Mouse (Mus musculus) heart, embryonic 13.5 days (tissue): ENCODE measurements around the gene Camkv. TPM values are rescaled to one million over a fixed set of nuclear protein-coding genes. Genes with fewer than 3 reads are reported as not detected.
A peak's percentile ranks its signal among the peaks of the same experiment; 100 is the strongest.

Experiments used
- ATAC-seq: fragments of 200-750 bp; cut with Nextera tagmentation; 2 replicates; pipeline ENCODE4 v1.8.0; 2017; ENCODE audit warnings: moderate TSS enrichment; ENCODE audit not compliant: insufficient number of reproducible peaks, low FRiP score, low TSS enrichment; ENCODE audit errors: extremely low read depth
- H3K27ac ChIP-seq: fragments of 300-500 bp; sonication (generic); replicated peaks from 2 replicates; pipeline ENCODE4 v1.5.1; 2015; ENCODE audit warnings: moderate library complexity, mild to moderate bottlenecking, inconsistent platforms
- H3K27me3 ChIP-seq: fragments of 300-500 bp; sonication (generic); replicated peaks from 2 replicates; pipeline ENCODE4 v1.6.1; 2015; ENCODE audit warnings: mild to moderate bottlenecking, inconsistent platforms
- H3K36me3 ChIP-seq: fragments of 300-500 bp; sonication (generic); 2 replicates; pipeline ENCODE4 v1.6.1; 2015; ENCODE audit warnings: mild to moderate bottlenecking, inconsistent platforms
- H3K4me1 ChIP-seq: fragments of 300-500 bp; sonication (generic); 2 replicates; pipeline ENCODE4 v1.6.1; 2015; ENCODE audit warnings: inconsistent platforms
- H3K4me2 ChIP-seq: fragments of 300-500 bp; sonication (generic); 2 replicates; pipeline ENCODE4 v1.6.1; 2015; ENCODE audit warnings: inconsistent platforms, mild to moderate bottlenecking, moderate library complexity
- H3K4me3 ChIP-seq: fragments of 300-500 bp; sonication (generic); 2 replicates; pipeline ENCODE4 v1.5.1; 2015; ENCODE audit warnings: moderate library complexity, mild to moderate bottlenecking, inconsistent platforms
- H3K9ac ChIP-seq: fragments of 300-500 bp; sonication (generic); 2 replicates; pipeline ENCODE4 v1.6.1; 2015; ENCODE audit warnings: inconsistent platforms, mild to moderate bottlenecking, moderate library complexity
- H3K9me3 ChIP-seq: fragments of 300-500 bp; sonication (generic); 2 replicates; pipeline ENCODE4 v1.6.1; 2016; ENCODE audit warnings: inconsistent platforms
- WGBS: fragments of 180-500 bp; shearing (Covaris S2); methylation state at CpG from one replicate; pipeline ENCODE4 v1.1.7; 2015; ENCODE audit warnings: mixed read lengths; 5-methylcytosine and 5-hydroxymethylcytosine counted together
- polyA plus RNA-seq: library from polyadenylated mRNA; unstranded; fragments of >200 nt; fragmentation: Nextera tagmentation; extraction: Ambion mirVana; gene quantifications from 2 replicates; pipeline ENCODE4 v1.2.1, GENCODE M21; 2015

Camkv gene
- polyA plus RNA-seq, 1 experiment from 2014 or later = 0.63 TPM

- WGBS = 6% methylated on average over 4 of the region's 4 CpGs
- Histone ChIP-seq H3K4me1 (peaks cover 69% of the 10 kb centered on the region), H3K4me3 (peak overlapping the region; percentile 79)
These were observed 48.0 kb downstream of the Camkv start for GRCm38 (mm10) chr9:107983421-107983890.

GRCm38 (mm10) chr9:107984052-107984753 is 48.7 kb downstream of the Camkv start:
- ATAC-seq = no peak
- Histone ChIP-seq H3K4me2 (peak overlapping the region; percentile 91), H3K27ac (peak overlapping the region; percentile 100), H3K9me3 (no peaks in the 10 kb centered on the region), H3K36me3 (peaks cover 26% of the 10 kb centered on the region), H3K4me1 (peaks cover 68% of the 10 kb centered on the region), H3K9ac (peak overlapping the region; percentile 92), H3K4me3 (peak overlapping the region; percentile 79), H3K27me3 (no peaks in the 10 kb centered on the region)
- 42% methylated on average over 19 of the region's 19 CpGs for WGBS

More at GRCm38 (mm10) chr9:107983421-107983890, 48.0 kb downstream of the Camkv start:
- Histone ChIP-seq H3K9me3 (no peaks in the 10 kb centered on the region), H3K27ac (peak overlapping the region; percentile 100), H3K9ac (peak overlapping the region; percentile 92), H3K4me2 (peak overlapping the region; percentile 91), H3K36me3 (peaks cover 33% of the 10 kb centered on the region), H3K27me3 (no peaks in the 10 kb centered on the region)
- peak; percentile 29; the same call in 1 of the 2 replicates for ATAC-seq

GRCm38 (mm10) chr9:107984754-107985055 is 49.2 kb downstream of the Camkv start:
- WGBS = 40% methylated on average over 9 of the region's 9 CpGs
- Histone ChIP-seq H3K9me3 (no peaks in the 10 kb centered on the region), H3K27ac (peak overlapping the region; percentile 100), H3K36me3 (peaks cover 21% of the 10 kb centered on the region), H3K9ac (peak overlapping the region; percentile 92), H3K27me3 (no peaks in the 10 kb centered on the region), H3K4me1 (peaks cover 67% of the 10 kb centered on the region), H3K4me3 (peak overlapping the region; percentile 79), H3K4me2 (peak overlapping the region; percentile 91)
- ATAC-seq = no peak

- no peaks in the 10 kb centered on the region for H3K27me3 ChIP-seq
- peak within 1 kb of the TSS; percentile 91 for H3K4me2 ChIP-seq
- peaks cover 13% of the 10 kb centered on the region for H3K36me3 ChIP-seq
- no peaks in the 10 kb centered on the region for H3K9me3 ChIP-seq
- peaks cover 60% of the 10 kb centered on the region for H3K4me1 ChIP-seq
- WGBS = under 1% methylated on average over 58 of the region's 58 CpGs
- H3K4me3 ChIP-seq = peak within 1 kb of the TSS; percentile 79
- peak; percentile 72 for ATAC-seq
- peak within 1 kb of the TSS; percentile 92 for H3K9ac ChIP-seq
- peak within 1 kb of the TSS; percentile 100 for H3K27ac ChIP-seq
These were observed 50.0 kb downstream of the Camkv start, which contains the start of gene Inka1 for GRCm38 (mm10) chr9:107985131-107986119. Gene Inka1, minus strand, starts transcription at chr9:107985879.

- Histone ChIP-seq H3K4me2 (peak overlapping the region; percentile 91), H3K9me3 (no peaks in the 10 kb centered on the region), H3K36me3 (peaks cover 6% of the 10 kb centered on the region), H3K9ac (peak overlapping the region; percentile 92), H3K4me1 (peaks cover 51% of the 10 kb centered on the region), H3K4me3 (peak overlapping the region; percentile 79), H3K27me3 (no peaks in the 10 kb centered on the region), H3K27ac (peak overlapping the region; percentile 100)
- WGBS = 4% methylated on average over 18 of the region's 18 CpGs
- no peak for ATAC-seq
These were observed 50.9 kb downstream of the Camkv start for GRCm38 (mm10) chr9:107986376-107986775.

- Histone ChIP-seq H3K9ac (no peak overlapping the region), H3K4me1 (peaks cover 35% of the 10 kb centered on the region), H3K4me2 (no peak overlapping the region), H3K4me3 (no peak overlapping the region), H3K36me3 (peaks cover 6% of the 10 kb centered on the region), H3K9me3 (no peaks in the 10 kb centered on the region), H3K27ac (no peak overlapping the region), H3K27me3 (no peaks in the 10 kb centered on the region)
- no peak for ATAC-seq
- 54% methylated on average over 3 of the region's 3 CpGs for WGBS
These were observed 52.5 kb downstream of the Camkv start for GRCm38 (mm10) chr9:107987950-107988349.

- no peaks in the 10 kb centered on the region for H3K9me3 ChIP-seq
- peaks cover 17% of the 10 kb centered on the region for H3K4me1 ChIP-seq
- no peaks in the 10 kb centered on the region for H3K36me3 ChIP-seq
- no peak for ATAC-seq
- 61% methylated on average over 2 of the region's 2 CpGs for WGBS
- no peak within 1 kb of the TSS for H3K4me3 ChIP-seq
- no peak within 1 kb of the TSS for H3K27ac ChIP-seq
- no peak within 1 kb of the TSS for H3K4me2 ChIP-seq
- no peak within 1 kb of the TSS for H3K9ac ChIP-seq
- H3K27me3 ChIP-seq = no peaks in the 10 kb centered on the region
These were observed 56.7 kb downstream of the Camkv start, which contains the start of gene Cdhr4 for GRCm38 (mm10) chr9:107992197-107992596. Gene Cdhr4, plus strand, starts transcription at chr9:107992497.

GRCm38 (mm10) chr9:107993013-107993412 is 57.5 kb downstream of the Camkv start:
- 80% methylated on average over 11 of the region's 11 CpGs for WGBS

GRCm38 (mm10) chr9:107994464-107994863 is 59.0 kb downstream of the Camkv start:
- WGBS = 23% methylated on average over 2 of the region's 2 CpGs
- no peak overlapping the region for H3K4me2 ChIP-seq
- H3K9ac ChIP-seq = peak overlapping the region; percentile 40
- H3K36me3 ChIP-seq = no peaks in the 10 kb centered on the region
- H3K27ac ChIP-seq = peak overlapping the region; percentile 40; the same call in 1 of the 2 replicates
- H3K4me3 ChIP-seq = no peak overlapping the region
- H3K4me1 ChIP-seq = peaks cover 14% of the 10 kb centered on the region
- ATAC-seq = no peak
- no peaks in the 10 kb centered on the region for H3K9me3 ChIP-seq
- no peaks in the 10 kb centered on the region for H3K27me3 ChIP-seq

More at GRCm38 (mm10) chr9:107993013-107993412, 57.5 kb downstream of the Camkv start:
- H3K36me3 ChIP-seq = no peaks in the 10 kb centered on the region
- ATAC-seq = no peak
- no peak overlapping the region for H3K27ac ChIP-seq
- peaks cover 14% of the 10 kb centered on the region for H3K4me1 ChIP-seq
- no peaks in the 10 kb centered on the region for H3K9me3 ChIP-seq
- no peaks in the 10 kb centered on the region for H3K27me3 ChIP-seq
- H3K4me3 ChIP-seq = no peak overlapping the region
- H3K9ac ChIP-seq = no peak overlapping the region
- no peak overlapping the region for H3K4me2 ChIP-seq

- Histone ChIP-seq H3K4me2 (no peak overlapping the region), H3K9ac (no peak overlapping the region), H3K27ac (no peak overlapping the region), H3K36me3 (no peaks in the 10 kb centered on the region), H3K4me3 (no peak overlapping the region), H3K4me1 (peaks cover 14% of the 10 kb centered on the region), H3K9me3 (no peaks in the 10 kb centered on the region), H3K27me3 (no peaks in the 10 kb centered on the region)
- WGBS = 92% methylated on average over 21 of the region's 21 CpGs
- ATAC-seq = no peak
These were observed 60.0 kb downstream of the Camkv start for GRCm38 (mm10) chr9:107995513-107995912.

- 73% methylated on average over 5 of the region's 5 CpGs for WGBS
These were observed 60.6 kb downstream of the Camkv start, which contains the start of gene Gm20662 for GRCm38 (mm10) chr9:107996049-107996448. Gene Gm20662, plus strand, starts transcription at chr9:107996349.

More at GRCm38 (mm10) chr9:107996049-107996448, 60.6 kb downstream of the Camkv start, which contains the start of gene Gm20662:
- Histone ChIP-seq H3K4me3 (no peak within 1 kb of the TSS), H3K4me2 (no peak within 1 kb of the TSS), H3K4me1 (peaks cover 14% of the 10 kb centered on the region), H3K27me3 (no peaks in the 10 kb centered on the region), H3K9ac (no peak within 1 kb of the TSS), H3K36me3 (no peaks in the 10 kb centered on the region), H3K27ac (peak within 1 kb of the TSS; percentile 40; the same call in 1 of the 2 replicates), H3K9me3 (no peaks in the 10 kb centered on the region)
- no peak for ATAC-seq
